Mouse (Mus musculus): ENCODE measurements at regions not wholly inside any gene's neighbourhood (a gene's known extent, or its start where the extent isn't known, plus 50 kb on each side); places are given as distances from the start of the nearest gene placed in this dataset.

DNA sequence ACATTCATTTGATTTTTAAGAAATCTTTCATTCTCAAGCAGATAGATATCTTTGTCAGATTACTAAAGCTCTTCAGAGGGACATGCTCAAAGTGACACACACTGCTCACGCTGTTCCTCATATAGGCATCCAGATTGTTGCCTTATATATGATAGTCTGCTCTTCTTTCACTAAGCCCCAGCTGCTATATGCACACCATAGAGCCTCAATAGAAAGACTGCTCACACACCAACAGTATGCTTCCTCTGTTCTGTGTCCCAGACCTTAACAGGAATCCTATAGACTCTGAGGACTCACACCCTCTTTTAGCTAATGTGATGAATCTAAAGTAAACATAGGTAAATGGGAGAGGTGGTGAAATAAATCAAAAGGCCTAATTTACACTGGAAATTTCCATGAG is 561.8 kb downstream of the Smarca1 start:
- no peak for DNase-seq

DNA sequence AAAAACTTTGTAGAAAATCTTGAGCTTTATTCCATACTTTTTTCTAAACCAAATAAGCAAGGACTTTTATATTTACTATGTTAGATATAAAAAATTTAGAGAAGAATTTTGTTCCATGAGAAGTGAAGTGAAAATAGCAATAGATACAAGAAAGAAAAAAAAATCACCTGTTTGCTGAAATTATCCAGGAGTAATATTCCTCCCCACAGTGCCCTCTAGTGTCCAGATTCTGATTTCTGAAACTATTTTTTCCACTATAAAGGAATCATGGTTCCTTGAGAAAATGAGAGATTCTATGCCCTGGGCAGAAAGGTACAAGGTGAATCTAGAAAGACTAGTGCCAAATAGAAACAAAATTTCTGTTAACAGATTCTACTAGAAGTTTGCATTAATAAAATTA is 564.0 kb downstream of the Smarca1 start:
- no peak for DNase-seq

DNA sequence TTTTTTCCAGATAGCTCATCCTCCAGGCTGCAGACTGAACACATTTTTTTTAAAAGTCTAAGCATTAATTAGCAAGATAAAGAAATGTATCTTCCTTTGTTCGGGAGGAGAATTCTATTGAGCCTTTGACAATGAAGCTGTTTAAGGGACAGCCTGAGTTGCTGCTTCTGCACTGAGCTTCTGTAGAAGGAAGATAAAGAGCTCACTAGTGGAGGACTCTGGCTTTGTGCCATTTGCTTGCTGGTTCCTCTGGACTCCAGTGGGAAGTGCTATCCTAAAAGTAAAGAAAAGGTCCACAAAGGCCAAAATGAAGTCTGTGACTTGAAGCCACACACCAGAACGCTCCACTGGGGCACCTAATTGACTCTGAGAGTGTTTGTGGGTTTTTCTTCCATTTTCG is 577.0 kb downstream of the Smarca1 start:
- peak; percentile 5 for DNase-seq

DNA sequence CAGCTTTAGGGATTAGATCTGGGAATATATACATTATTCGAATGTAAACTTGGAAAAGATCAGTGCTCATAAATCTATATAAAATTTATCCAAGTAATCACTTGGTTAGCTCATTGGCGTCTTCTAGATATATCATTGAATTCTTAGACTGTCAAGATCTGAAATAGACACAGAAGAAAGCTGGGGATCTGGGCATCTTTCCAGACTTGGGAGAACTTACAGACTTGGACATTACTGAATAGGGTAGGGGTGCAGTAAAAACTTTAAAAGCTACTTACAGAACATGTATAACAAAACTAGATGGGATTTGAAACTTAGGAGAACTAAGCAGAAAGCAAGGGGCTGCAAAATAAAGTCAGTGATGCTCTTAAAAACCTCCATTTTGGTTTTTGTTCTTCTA is 585.6 kb downstream of the Smarca1 start:
- DNase-seq, result no peak

DNA sequence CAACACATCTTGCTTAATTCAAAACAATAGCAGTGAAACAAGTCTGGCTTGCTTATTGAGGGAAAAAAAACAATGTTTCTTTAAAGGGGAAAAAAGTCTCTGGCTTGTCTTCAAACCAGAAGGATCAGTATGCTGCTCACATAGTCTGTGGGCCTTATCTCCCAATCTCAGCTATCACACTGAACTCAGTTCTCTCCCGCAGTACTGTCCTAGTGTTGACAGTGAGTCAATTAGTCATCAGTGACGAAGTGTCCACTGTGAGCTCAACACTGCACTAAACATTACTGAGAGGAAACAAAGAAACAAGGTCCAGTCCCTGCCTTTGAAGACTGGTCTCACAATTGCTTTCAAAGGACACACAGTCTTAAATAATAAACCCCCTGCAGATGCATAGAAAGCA is 589.2 kb downstream of the Smarca1 start:
- DNase-seq, result no peak

DNA sequence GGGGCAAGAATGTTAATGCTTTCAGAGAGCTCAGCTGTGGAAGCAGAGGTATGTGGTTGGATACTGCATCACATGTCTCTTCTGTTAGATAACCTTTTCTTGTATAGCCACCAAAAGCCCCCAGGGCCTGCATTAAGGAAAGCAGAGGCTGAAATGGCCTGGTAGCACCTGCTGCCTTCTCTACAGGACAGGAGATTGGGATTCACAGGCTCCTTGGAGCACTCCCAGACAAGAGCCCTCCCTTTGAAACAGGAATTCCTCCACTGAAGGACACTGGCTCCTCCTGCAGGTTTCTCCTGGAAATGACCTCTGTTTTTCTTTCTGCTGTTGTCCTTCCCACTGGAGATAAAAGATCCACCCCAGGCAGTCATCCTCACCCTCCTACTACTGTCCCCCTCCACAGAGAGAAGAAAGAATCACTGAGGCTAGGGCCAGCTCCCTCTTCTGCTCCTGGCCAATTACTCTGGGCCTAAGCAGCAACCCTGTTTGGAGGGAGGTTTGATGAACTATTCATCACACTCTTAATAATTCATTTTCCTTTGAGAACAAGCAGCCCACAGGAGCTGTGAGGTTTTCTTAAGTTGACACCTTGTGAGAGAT is 600.1 kb downstream of the Smarca1 start:
- peak; percentile 9 for DNase-seq
